Mouse (Mus musculus): ENCODE measurements at regions not wholly inside any gene's neighbourhood (a gene's known extent, or its start where the extent isn't known, plus 50 kb on each side); places are given as distances from the start of the nearest gene placed in this dataset.

DNA sequence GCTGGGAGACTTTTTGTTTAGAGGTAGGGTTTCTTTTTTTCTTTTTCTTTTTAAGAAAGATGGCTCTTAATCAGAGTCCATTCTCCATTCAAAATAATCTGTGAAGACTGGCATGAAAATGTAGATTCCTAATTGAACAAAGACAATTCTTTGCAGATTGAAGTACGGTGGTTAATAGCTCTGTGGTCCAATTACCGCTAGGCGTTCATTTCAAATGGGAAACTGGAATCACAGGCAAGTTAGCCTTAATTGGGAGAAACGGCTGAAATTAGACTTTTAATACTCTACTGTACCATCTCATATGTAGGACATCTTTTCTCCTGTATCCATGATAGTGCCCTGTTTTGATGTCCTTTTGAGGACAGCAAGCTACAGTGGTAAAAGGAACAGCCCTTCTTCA, 61.2 kb downstream of the Ascl1 start:
- H3K9me3 ChIP-seq (ENCODE audit: control insufficient read depth, low read length) = no peaks in the 10 kb centered on the region
- ATAC-seq = no peak
- no peaks in the 10 kb centered on the region for H3K36me3 ChIP-seq (ENCODE audit: control insufficient read depth, insufficient read depth, low read length)
- no peaks in the 10 kb centered on the region for H3K27me3 ChIP-seq (replicated peaks; ENCODE audit: control insufficient read depth, insufficient read depth, low read length)
- no peak overlapping the region for H3K27ac ChIP-seq (ENCODE audit: low read length)
- no peak overlapping the region for H3K4me2 ChIP-seq (ENCODE audit: low read depth, low read length)
- H3K4me1 ChIP-seq (ENCODE audit: control insufficient read depth, insufficient read depth, low read length) = no peaks in the 10 kb centered on the region
- no peak overlapping the region for H3K4me3 ChIP-seq (ENCODE audit: low read length)
- H3K9ac ChIP-seq (ENCODE audit: low read depth, low read length) = no peak overlapping the region
- WGBS = 88% methylated on average over 4 of the region's 4 CpGs

DNA sequence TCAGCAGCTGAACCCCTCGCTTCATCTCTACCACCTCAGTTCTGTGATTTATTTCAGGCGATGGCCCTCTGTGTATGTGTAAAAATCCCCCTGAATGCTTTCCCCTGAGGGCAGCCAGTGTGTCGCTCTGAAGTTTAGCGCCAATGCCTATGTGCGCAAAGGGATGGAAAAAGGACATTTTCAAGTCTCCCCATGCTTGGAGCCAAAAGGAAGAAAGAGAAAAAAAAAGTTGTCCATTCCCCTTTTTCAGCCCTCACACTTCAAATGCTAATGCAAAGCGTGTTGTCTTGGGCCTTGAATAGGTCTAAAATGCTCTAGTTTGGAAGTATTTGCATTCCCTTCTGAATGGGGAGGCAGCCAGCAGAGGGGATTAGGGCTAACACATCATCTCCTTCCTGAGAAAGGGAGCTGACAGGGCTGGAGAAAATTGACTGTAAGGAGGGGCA, 73.5 kb downstream of the Ascl1 start:
- H3K36me3 ChIP-seq (ENCODE audit: control insufficient read depth, insufficient read depth, low read length) = no peaks in the 10 kb centered on the region
- H3K9me3 ChIP-seq (ENCODE audit: control insufficient read depth, low read length) = no peaks in the 10 kb centered on the region
- H3K27me3 ChIP-seq (replicated peaks; ENCODE audit: control insufficient read depth, insufficient read depth, low read length) = no peaks in the 10 kb centered on the region; the same call in 1 of the 2 replicates
- no peak overlapping the region for H3K4me3 ChIP-seq (ENCODE audit: low read length)
- 33% methylated on average over 6 of the region's 6 CpGs for WGBS
- no peak overlapping the region for H3K27ac ChIP-seq (ENCODE audit: low read length)
- no peaks in the 10 kb centered on the region for H3K4me1 ChIP-seq (ENCODE audit: control insufficient read depth, insufficient read depth, low read length)
- ATAC-seq = no peak
- H3K9ac ChIP-seq (ENCODE audit: low read depth, low read length) = no peak overlapping the region
- no peak overlapping the region for H3K4me2 ChIP-seq (ENCODE audit: low read depth, low read length)

DNA sequence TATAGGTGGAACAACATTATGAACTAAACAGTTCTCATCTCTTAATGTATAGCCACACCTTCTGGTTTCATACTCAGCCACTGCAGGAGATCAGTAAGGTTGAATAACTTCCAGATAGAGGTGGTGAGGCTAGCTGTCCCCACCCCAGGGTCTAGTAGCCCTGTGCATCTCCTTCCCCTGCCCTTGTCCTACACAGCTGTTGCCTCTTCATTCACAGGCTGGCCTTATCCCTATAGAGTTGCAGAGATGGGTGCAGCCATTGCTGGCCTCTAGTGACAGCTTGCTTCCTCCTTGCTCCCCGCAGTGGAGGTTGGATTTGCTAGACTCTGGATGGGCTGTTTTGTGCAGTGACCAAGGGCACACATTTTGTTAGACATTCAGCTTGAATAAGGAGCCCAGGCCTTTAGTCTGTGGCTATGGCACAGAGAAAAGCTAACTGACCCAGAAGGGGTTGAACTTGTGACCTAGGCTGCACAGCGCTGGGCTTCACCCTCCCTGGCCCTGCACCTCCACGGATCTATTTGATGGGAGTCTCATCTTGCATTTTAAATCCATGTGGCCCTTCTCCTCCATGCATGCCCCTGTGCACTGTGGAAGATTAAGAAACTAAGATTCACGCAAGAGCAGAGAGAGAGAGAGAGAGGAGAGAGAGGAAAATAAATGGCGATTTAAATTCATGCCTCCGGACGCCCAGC, 74.1 kb downstream of the Ascl1 start:
- H3K4me3 ChIP-seq (ENCODE audit: low read length) = no peak overlapping the region
- no peak for ATAC-seq
- no peaks in the 10 kb centered on the region; the same call in 1 of the 2 replicates for H3K27me3 ChIP-seq (replicated peaks; ENCODE audit: control insufficient read depth, insufficient read depth, low read length)
- no peak overlapping the region for H3K27ac ChIP-seq (ENCODE audit: low read length)
- WGBS = 40% methylated on average over 7 of the region's 7 CpGs
- H3K4me2 ChIP-seq (ENCODE audit: low read depth, low read length) = no peak overlapping the region
- no peaks in the 10 kb centered on the region for H3K4me1 ChIP-seq (ENCODE audit: control insufficient read depth, insufficient read depth, low read length)
- no peaks in the 10 kb centered on the region for H3K36me3 ChIP-seq (ENCODE audit: control insufficient read depth, insufficient read depth, low read length)
- H3K9ac ChIP-seq (ENCODE audit: low read depth, low read length) = no peak overlapping the region
- H3K9me3 ChIP-seq (ENCODE audit: control insufficient read depth, low read length) = no peaks in the 10 kb centered on the region

DNA sequence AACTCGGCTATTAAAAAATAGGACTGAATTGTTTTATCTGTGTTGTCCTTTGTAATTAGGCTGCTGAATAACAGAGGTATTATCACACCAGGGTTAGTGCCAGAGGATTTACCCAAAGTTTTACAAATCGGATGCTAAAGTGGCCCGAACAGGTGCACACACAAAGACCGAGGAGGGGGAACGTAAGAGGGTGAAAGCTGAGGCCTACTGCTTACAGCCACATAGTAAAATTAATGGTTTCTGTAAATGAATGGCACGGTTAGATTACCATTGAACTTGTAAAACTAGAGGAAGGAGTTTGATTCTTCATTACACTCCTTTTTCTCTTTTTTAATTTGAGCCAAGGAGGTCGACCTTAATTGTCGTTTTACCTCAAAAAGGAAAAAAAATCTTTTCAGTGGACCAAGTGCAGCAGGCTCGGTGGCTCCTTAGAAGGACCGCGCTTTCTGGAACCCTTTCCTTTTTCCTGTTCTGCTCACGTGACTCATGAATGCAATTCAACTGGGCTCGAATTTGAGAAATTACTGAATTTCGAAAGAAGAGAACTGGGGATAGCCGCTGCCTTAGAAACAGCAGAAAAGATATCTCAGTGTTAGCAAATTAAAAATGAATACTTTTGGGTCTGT, 99.1 kb downstream of the Ascl1 start:
- no peak overlapping the region for H3K9ac ChIP-seq (ENCODE audit: low read depth, low read length)
- H3K4me1 ChIP-seq (ENCODE audit: control insufficient read depth, insufficient read depth, low read length) = no peaks in the 10 kb centered on the region
- H3K36me3 ChIP-seq (ENCODE audit: control insufficient read depth, insufficient read depth, low read length) = no peaks in the 10 kb centered on the region
- no peak overlapping the region for H3K4me2 ChIP-seq (ENCODE audit: low read depth, low read length)
- ATAC-seq = no peak
- H3K4me3 ChIP-seq (ENCODE audit: low read length) = no peak overlapping the region
- H3K27me3 ChIP-seq (replicated peaks; ENCODE audit: control insufficient read depth, insufficient read depth, low read length) = no peaks in the 10 kb centered on the region
- H3K9me3 ChIP-seq (ENCODE audit: control insufficient read depth, low read length) = no peaks in the 10 kb centered on the region
- no peak overlapping the region for H3K27ac ChIP-seq (ENCODE audit: low read length)
- WGBS = 77% methylated on average over 15 of the region's 15 CpGs

DNA sequence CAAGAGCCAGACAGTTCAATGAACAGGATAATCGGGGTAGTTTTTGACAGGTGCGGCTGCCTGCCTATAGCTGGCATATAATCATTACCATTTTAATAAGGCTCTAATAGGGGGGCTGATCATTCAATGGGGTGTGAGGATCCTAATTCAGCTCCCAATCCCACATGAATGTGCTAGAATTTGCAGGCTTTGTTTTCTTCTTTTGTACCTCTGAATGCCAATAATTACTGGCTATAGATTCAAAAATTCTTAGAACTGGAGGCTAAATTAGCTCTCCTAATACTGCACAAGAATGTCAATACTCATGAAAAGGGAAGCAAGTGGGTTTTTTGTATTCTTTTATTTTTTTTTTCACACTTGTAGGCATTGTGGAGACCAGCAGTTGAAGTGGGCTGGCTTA, 104.3 kb downstream of the Ascl1 start:
- WGBS = 77% methylated on average over 2 of the region's 2 CpGs
- Histone ChIP-seq H3K27me3 (replicated peaks; ENCODE audit: control insufficient read depth, insufficient read depth, low read length) (no peaks in the 10 kb centered on the region), H3K36me3 (ENCODE audit: control insufficient read depth, insufficient read depth, low read length) (no peaks in the 10 kb centered on the region), H3K4me2 (ENCODE audit: low read depth, low read length) (no peak overlapping the region), H3K9ac (ENCODE audit: low read depth, low read length) (no peak overlapping the region), H3K9me3 (ENCODE audit: control insufficient read depth, low read length) (no peaks in the 10 kb centered on the region), H3K4me3 (ENCODE audit: low read length) (no peak overlapping the region), H3K27ac (ENCODE audit: low read length) (no peak overlapping the region), H3K4me1 (ENCODE audit: control insufficient read depth, insufficient read depth, low read length) (no peaks in the 10 kb centered on the region)
- ATAC-seq = no peak

DNA sequence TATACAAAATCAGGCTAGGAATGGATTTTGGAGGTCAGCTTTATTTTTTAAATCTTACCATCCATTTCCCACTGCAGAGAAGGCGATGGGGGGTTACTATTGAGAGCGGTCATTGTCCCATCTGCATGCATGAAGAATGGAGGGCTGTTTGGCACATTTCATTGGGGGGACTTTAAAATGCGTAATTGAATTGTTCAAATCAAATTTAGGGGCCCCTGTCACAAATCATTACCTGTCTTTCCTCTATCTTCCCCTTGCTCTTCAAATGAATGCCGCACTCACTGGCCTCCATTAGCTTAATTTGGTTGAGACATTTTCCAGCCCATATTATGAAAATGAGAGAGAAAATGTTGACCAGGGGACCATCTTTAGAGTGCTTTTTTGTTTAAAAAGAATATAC, 108.2 kb downstream of the Ascl1 start:
- 84% methylated on average over 4 of the region's 4 CpGs for WGBS
- Histone ChIP-seq H3K36me3 (ENCODE audit: control insufficient read depth, insufficient read depth, low read length) (no peaks in the 10 kb centered on the region), H3K4me1 (ENCODE audit: control insufficient read depth, insufficient read depth, low read length) (no peaks in the 10 kb centered on the region), H3K4me3 (ENCODE audit: low read length) (no peak overlapping the region), H3K9ac (ENCODE audit: low read depth, low read length) (no peak overlapping the region), H3K9me3 (ENCODE audit: control insufficient read depth, low read length) (no peaks in the 10 kb centered on the region), H3K27ac (ENCODE audit: low read length) (no peak overlapping the region), H3K27me3 (replicated peaks; ENCODE audit: control insufficient read depth, insufficient read depth, low read length) (no peaks in the 10 kb centered on the region), H3K4me2 (ENCODE audit: low read depth, low read length) (no peak overlapping the region)
- no peak for ATAC-seq

DNA sequence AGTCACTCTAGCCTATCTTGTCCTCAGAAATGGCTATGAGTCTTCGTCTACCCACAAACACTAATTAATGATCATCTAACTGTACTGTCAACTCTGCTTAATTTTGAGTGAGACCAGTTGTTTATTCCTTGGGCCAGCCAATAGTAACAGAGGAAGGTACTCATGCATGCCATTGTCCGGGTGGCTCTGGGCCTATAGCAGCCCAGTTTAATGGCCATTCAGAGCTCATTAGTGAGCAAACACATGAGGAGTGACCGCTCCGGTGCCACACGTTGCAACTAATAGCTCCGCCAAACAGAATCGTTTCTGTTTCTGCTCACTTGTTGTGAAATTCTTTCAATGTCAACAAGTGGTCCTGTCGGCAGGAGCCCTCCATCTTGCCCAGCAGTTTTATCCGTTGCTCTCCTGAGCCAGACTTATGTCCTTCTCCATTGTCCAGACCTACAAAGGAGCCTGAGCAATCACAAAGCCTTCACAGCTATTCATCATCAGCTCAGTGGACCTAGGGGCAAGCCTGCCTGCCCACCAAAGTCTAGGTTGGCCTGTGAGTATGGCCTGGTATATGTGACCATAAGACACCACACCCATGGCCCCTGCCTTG, 108.8 kb downstream of the Ascl1 start:
- Histone ChIP-seq H3K36me3 (ENCODE audit: control insufficient read depth, insufficient read depth, low read length) (no peaks in the 10 kb centered on the region), H3K9me3 (ENCODE audit: control insufficient read depth, low read length) (no peaks in the 10 kb centered on the region), H3K4me1 (ENCODE audit: control insufficient read depth, insufficient read depth, low read length) (no peaks in the 10 kb centered on the region), H3K9ac (ENCODE audit: low read depth, low read length) (no peak overlapping the region), H3K27ac (ENCODE audit: low read length) (no peak overlapping the region), H3K27me3 (replicated peaks; ENCODE audit: control insufficient read depth, insufficient read depth, low read length) (no peaks in the 10 kb centered on the region), H3K4me3 (ENCODE audit: low read length) (no peak overlapping the region), H3K4me2 (ENCODE audit: low read depth, low read length) (no peak overlapping the region)
- WGBS = 74% methylated on average over 9 of the region's 9 CpGs
- no peak for ATAC-seq

DNA sequence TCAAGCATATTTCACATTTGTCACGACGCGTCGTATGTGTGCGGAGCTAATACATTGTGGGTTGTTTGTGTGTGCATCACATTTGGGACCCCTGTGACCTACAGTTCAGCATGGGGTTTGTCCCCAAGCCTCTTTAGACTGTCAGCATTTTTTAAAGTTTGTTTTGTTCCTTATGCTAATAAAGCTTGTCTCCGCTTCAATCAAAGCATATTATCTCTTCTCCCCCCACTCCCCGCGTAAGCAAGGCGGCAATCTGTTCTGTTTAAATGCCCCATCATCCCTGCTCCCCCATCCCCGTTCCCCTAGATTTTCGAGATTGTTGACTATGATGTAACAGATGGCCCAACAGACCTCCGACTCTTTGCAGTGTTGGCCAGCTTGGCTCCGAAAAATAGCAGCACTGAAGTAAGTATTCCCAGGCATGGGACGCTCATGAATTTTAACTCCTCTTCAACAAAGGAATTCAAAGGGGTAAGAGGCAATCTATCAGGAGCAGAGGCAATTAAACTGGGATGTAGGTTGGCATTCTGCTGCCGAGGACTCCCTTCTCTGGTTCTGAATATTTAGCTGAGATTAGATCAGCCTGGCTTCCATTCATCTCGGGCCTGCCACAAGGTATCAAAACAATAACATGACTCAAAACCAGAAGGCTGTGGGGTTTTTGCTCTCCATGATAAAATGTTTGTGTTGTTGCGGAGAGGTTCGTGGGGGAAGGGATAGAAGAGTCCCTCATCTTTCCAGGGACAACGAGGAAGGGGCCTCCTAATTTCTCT, 141.9 kb downstream of the Ascl1 start:
- Histone ChIP-seq H3K36me3 (ENCODE audit: control insufficient read depth, insufficient read depth, low read length) (no peaks in the 10 kb centered on the region), H3K4me3 (ENCODE audit: low read length) (no peak overlapping the region), H3K9ac (ENCODE audit: low read depth, low read length) (no peak overlapping the region), H3K27me3 (replicated peaks; ENCODE audit: control insufficient read depth, insufficient read depth, low read length) (no peaks in the 10 kb centered on the region), H3K4me2 (ENCODE audit: low read depth, low read length) (no peak overlapping the region), H3K9me3 (ENCODE audit: control insufficient read depth, low read length) (no peaks in the 10 kb centered on the region), H3K4me1 (ENCODE audit: control insufficient read depth, insufficient read depth, low read length) (no peaks in the 10 kb centered on the region), H3K27ac (ENCODE audit: low read length) (no peak overlapping the region)
- ATAC-seq = no peak
- WGBS = 63% methylated on average over 19 of the region's 19 CpGs

DNA sequence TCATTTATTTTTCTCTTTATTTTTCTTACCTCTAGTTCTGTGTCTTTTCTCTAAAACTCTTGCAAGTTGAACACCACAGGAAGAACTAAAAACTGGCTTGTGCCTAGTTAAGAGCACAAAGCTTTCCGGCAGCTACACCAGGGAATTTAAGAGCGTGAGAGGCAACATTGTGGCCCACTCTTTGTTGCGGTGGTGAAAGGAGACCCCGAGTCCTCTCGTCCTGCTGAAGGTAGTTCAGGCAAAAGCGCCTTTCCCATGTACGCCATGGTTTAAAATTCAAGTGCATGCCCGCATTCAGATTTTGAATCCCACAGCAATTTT, 142.4 kb downstream of the Ascl1 start:
- Histone ChIP-seq H3K27me3 (replicated peaks; ENCODE audit: control insufficient read depth, insufficient read depth, low read length) (no peaks in the 10 kb centered on the region), H3K4me2 (ENCODE audit: low read depth, low read length) (no peak overlapping the region), H3K4me3 (ENCODE audit: low read length) (no peak overlapping the region), H3K36me3 (ENCODE audit: control insufficient read depth, insufficient read depth, low read length) (no peaks in the 10 kb centered on the region), H3K9me3 (ENCODE audit: control insufficient read depth, low read length) (no peaks in the 10 kb centered on the region), H3K4me1 (ENCODE audit: control insufficient read depth, insufficient read depth, low read length) (no peaks in the 10 kb centered on the region), H3K27ac (ENCODE audit: low read length) (no peak overlapping the region), H3K9ac (ENCODE audit: low read depth, low read length) (no peak overlapping the region)
- no peak for ATAC-seq
- 85% methylated on average over 8 of the region's 8 CpGs for WGBS

Measured in intestine, embryonic 16.5 days (tissue).